Mouse (Mus musculus) olfactory bulb, adult 2 months (tissue): ENCODE data around the gene Ccdc85c.

Experiments
- CTCF ChIP-seq: fragments of 200-500 bp; IDR thresholded peaks from 2 replicates; pipeline ENCODE4 v1.5.1; 2012; ENCODE audit warnings: low read depth, mild to moderate bottlenecking, low read length, moderate library complexity; ENCODE audit not compliant: insufficient read depth
- POLR2A ChIP-seq: fragments of 200-500 bp; IDR thresholded peaks from 2 replicates; pipeline ENCODE4 v1.6.1; 2012; ENCODE audit warnings: mild to moderate bottlenecking, low read depth, low read length, moderate library complexity; ENCODE audit not compliant: insufficient read depth

DNA sequence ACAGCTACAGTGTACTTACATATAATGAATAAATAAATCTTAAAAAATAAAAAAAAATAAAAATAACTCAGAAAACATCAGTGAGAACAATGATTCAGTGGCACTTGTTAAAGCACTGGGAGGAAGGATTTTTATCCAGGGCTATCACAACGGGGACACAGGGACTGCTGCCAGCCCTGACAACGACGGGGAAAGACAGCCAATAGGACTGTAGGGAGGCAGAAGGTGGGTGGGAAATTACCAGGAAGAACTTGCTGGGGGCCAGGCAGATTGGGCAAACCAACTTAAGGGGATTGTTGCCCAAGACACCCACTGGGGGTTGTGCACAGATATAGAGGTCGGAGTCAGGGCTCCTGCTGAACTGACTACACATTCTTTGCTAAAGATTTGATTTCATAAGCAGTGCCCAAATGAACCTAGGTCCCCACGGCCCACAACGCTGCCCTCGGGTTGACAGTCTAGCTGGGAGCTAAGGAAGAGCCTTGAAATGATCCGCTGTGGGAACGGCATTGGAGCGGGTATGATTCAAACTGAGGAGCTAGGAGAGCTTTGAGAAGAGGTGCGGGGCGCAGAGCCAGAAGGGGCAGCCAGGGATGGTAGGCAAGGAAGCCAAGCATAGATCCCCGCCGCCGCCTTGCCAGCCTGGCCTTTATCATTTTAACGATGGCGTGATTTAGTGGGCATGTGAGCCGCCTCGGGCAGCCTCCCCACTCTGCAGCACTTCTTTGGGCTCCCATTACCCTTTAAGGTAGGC, 13.1 kb upstream of the Ccdc85c start:
- TF ChIP-seq POLR2A, result no peak
- no peak for TF ChIP-seq CTCF
